Mouse (Mus musculus): ENCODE data around the gene Zfp622.
"Not testable (repeated sequence)": the region's sequence is repeated elsewhere in the genome, so short reads cannot be mapped to it uniquely, and the experiment has no call there.

GRCm38 (mm10) chr15:25983614-25984013 lies 552 bp upstream of the Zfp622 start:
- TF ChIP-seq POLR2A (IDR thresholded peaks at IDR 0.05; ENCODE audit: borderline replicate concordance, low read depth, low read length); CTCF (IDR thresholded peaks at IDR 0.05; ENCODE audit: low read depth, low read length): not testable (repeated sequence)
